Mouse (Mus musculus) embryonic facial prominence, embryonic 15.5 days (tissue): ENCODE measurements around the gene Fbln5. TPM values are rescaled to one million over a fixed set of nuclear protein-coding genes. Genes with fewer than 3 reads are reported as not detected.

Experiments
- ATAC-seq: fragments of 200-750 bp; cut with Nextera tagmentation; 2 replicates; pipeline ENCODE4 v1.8.0; 2017; ENCODE audit warnings: low read depth, moderate TSS enrichment; ENCODE audit not compliant: insufficient number of reproducible peaks, low FRiP score, low TSS enrichment
- H3K27ac ChIP-seq: fragments of 300-500 bp; sonication (generic); replicated peaks from 2 replicates; pipeline ENCODE4 v1.5.1; 2015; ENCODE audit warnings: mild to moderate bottlenecking, inconsistent platforms
- H3K27me3 ChIP-seq: fragments of 300-500 bp; sonication (generic); 2 replicates; pipeline ENCODE4 v1.6.1; 2015; ENCODE audit warnings: inconsistent platforms
- H3K36me3 ChIP-seq: fragments of 300-500 bp; sonication (generic); 2 replicates; pipeline ENCODE4 v1.6.1; 2015; ENCODE audit warnings: mild to moderate bottlenecking, inconsistent platforms
- H3K4me1 ChIP-seq: fragments of 300-500 bp; sonication (generic); 2 replicates; pipeline ENCODE4 v1.6.1; 2015; ENCODE audit warnings: inconsistent platforms
- H3K4me2 ChIP-seq: fragments of 300-500 bp; sonication (generic); replicated peaks from 2 replicates; pipeline ENCODE4 v1.6.1; 2015; ENCODE audit warnings: mild to moderate bottlenecking, inconsistent platforms
- H3K4me3 ChIP-seq: fragments of 300-500 bp; sonication (generic); replicated peaks from 2 replicates; pipeline ENCODE4 v1.5.1; 2015; ENCODE audit warnings: mild to moderate bottlenecking, inconsistent platforms
- H3K9ac ChIP-seq: fragments of 300-500 bp; sonication (generic); 2 replicates; pipeline ENCODE4 v1.6.1; 2015; ENCODE audit warnings: inconsistent platforms
- H3K9me3 ChIP-seq: fragments of 300-500 bp; sonication (generic); replicated peaks from 2 replicates; pipeline ENCODE4 v1.6.1; 2016; ENCODE audit warnings: inconsistent platforms
- WGBS: fragments of 180-500 bp; shearing (Covaris S2); methylation state at CpG from one replicate; pipeline ENCODE4 v1.1.7; 2015; 5-methylcytosine and 5-hydroxymethylcytosine counted together
- polyA plus RNA-seq: library from polyadenylated mRNA; unstranded; fragments of >200 nt; fragmentation: Nextera tagmentation; extraction: Ambion mirVana; gene quantifications from 2 replicates; pipeline ENCODE4 v1.2.1, GENCODE M21; 2015

The Fbln5 gene
- polyA plus RNA-seq = 149 and 160 TPM in 2 replicates

DNA sequence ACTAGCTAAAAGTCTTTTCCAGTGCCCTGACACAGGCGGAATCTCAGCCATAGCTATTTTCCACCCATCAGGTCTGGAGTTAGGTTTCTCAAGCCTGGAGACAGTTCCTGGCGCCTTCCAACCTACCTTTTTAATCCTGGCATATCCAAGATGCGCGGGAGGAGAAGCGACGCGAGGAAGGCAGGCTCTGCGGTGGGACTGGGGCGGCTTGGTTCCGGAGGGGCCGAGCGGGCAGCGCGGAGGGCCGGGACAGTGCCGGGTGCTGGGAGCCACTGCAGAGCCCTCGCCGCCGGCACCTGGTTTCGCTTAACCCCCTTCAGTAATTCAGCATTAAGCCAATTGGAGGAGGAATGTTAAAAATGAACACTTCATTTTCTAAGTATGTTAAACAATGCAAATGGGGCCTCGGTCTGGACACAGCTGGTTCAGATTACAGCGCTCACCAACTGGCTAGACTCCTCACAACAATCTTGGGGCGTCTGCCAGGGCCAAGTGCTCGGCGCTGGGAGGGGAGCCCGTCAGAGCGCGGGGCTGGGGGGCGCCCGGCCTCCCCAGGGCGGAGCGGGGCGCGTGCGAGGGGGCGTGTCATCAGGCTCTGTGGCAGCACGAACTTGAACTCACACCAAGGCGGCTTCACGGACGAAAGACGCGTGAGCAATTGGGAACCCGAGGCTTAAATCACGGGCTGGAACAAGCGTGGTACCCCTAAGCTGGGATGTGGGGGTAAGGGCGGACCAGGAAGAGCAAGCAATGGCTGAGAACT is at the start of gene Fbln5:
TSS of gene Fbln5 (minus strand) at position 448 of the 763 bp plus-strand sequence.
- peaks cover 11% of the 10 kb centered on the region; the same call in 1 of the 2 replicates for H3K27me3 ChIP-seq
- H3K4me2 ChIP-seq = peak within 1 kb of the TSS; percentile 82
- peak within 1 kb of the TSS; percentile 53 for H3K4me3 ChIP-seq
- ATAC-seq = peak; percentile 89
- H3K36me3 ChIP-seq = no peaks in the 10 kb centered on the region
- peak within 1 kb of the TSS; percentile 97 for H3K27ac ChIP-seq
- WGBS = under 1% methylated on average over 46 of the region's 46 CpGs
- no peaks in the 10 kb centered on the region for H3K9me3 ChIP-seq
- H3K9ac ChIP-seq = peak within 1 kb of the TSS; percentile 23; the same call in 1 of the 2 replicates
- H3K4me1 ChIP-seq = peaks cover 15% of the 10 kb centered on the region

GRCm38 (mm10) chr12:101862286-101862964 is 43.6 kb upstream of the Fbln5 start:
- Histone ChIP-seq H3K9ac (no peak overlapping the region), H3K27ac (no peak overlapping the region), H3K36me3 (peaks cover 36% of the 10 kb centered on the region), H3K9me3 (no peaks in the 10 kb centered on the region), H3K4me1 (no peaks in the 10 kb centered on the region), H3K4me3 (no peak overlapping the region), H3K27me3 (no peaks in the 10 kb centered on the region), H3K4me2 (no peak overlapping the region)
- ATAC-seq = no peak
- WGBS = 90% methylated on average over 10 of the region's 10 CpGs

- Histone ChIP-seq H3K9ac (no peak overlapping the region), H3K4me1 (no peaks in the 10 kb centered on the region), H3K4me2 (no peak overlapping the region), H3K27me3 (no peaks in the 10 kb centered on the region), H3K36me3 (peaks cover 22% of the 10 kb centered on the region), H3K9me3 (no peaks in the 10 kb centered on the region), H3K27ac (no peak overlapping the region), H3K4me3 (no peak overlapping the region)
- no peak for ATAC-seq
- WGBS = 90% methylated on average over 1 of the region's 1 CpGs
Measured at GRCm38 (mm10) chr12:101860256-101860655, 41.4 kb upstream of the Fbln5 start.

DNA sequence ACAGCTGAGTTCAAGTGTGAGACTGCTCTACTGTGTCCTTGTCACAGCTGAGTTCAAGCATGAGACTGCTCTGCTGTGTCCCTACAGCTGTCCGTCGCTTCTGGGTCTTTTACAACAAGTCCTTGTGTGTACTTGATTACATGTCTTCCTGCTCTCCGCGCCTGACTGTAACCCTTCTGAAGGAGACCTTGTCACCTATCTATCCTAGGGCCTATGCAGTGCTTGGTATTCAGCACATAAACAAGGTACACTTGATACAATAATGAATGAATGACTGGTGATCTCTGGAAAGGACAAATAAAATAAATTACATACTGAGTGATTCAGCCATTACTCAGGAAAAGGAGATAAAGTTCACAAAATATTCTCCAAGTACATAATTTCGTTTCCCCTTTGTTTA is 39.2 kb upstream of the Fbln5 start:
- no peaks in the 10 kb centered on the region for H3K4me1 ChIP-seq
- H3K27me3 ChIP-seq = no peaks in the 10 kb centered on the region
- peaks cover 23% of the 10 kb centered on the region; the same call in 1 of the 2 replicates for H3K36me3 ChIP-seq
- no peak overlapping the region for H3K9ac ChIP-seq
- no peak overlapping the region for H3K4me3 ChIP-seq
- H3K4me2 ChIP-seq = no peak overlapping the region
- H3K9me3 ChIP-seq = no peaks in the 10 kb centered on the region
- ATAC-seq = no peak
- whole genome bisulfite sequencing = 86% methylated on average over 5 of the region's 5 CpGs
- no peak overlapping the region for H3K27ac ChIP-seq

DNA sequence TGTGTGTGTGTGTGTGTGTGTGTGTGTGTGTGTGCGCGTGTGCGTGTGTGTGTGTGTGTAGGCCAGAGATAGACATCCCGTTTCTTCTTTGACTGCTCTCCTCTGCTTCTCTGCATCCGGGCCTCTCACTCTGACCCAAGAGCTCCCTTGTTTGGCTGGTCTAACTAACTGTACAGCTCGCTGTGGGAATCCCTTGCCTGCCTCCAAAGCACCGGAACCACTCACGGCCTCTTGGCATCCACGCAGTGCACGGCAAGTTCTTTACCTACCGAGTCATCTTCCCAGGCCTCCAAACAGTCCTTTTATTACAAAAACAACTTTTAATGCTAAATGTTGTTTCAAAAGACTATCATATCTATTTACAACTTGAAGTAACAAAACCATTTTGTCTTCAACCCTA is 35.5 kb upstream of the Fbln5 start:
- ATAC-seq = no peak
- Histone ChIP-seq H3K4me1 (no peaks in the 10 kb centered on the region), H3K27me3 (no peaks in the 10 kb centered on the region), H3K4me2 (no peak overlapping the region), H3K36me3 (peaks cover 9% of the 10 kb centered on the region; the same call in 1 of the 2 replicates), H3K9ac (no peak overlapping the region), H3K4me3 (no peak overlapping the region), H3K9me3 (no peaks in the 10 kb centered on the region), H3K27ac (no peak overlapping the region)
- 87% methylated on average over 11 of the region's 11 CpGs for WGBS

DNA sequence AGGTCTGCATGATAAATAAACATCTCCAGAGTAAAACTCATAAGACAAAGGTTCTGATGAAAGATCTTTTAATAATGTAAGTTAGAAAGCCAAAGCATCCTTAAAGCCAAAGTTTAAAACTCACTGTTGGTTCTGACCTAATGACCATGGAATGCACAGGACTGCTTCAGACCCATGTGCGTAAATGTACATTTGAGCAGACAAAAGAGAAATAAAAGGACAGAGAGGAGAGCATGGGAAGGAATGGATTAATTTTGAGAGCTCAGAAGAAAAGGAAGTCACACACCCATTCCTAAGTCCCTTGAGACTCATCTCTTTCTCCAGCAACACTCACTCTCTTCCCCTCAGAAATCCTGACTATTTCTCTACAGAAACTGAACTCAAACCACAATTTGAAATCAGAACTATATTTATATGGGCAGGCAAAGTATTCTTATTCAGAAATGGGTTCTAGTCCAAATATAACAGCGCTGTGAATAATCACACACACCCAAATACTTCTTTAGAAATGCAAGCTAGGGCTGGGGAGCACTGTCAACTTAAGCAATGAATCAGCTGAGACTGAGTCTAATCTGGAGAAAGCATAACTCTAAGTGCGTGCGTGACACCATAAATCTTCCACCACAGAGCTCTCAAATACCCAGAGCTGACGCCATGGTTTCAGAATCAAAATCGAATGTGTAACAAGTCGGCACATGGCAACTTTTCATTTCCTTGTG is 33.1 kb upstream of the Fbln5 start:
- 82% methylated on average over 7 of the region's 7 CpGs for WGBS
- Histone ChIP-seq H3K4me1 (no peaks in the 10 kb centered on the region), H3K9ac (no peak overlapping the region), H3K36me3 (peaks cover 12% of the 10 kb centered on the region; the same call in 1 of the 2 replicates), H3K9me3 (no peaks in the 10 kb centered on the region), H3K27ac (0 out of 2 replicates have a peak overlapping the region, but pooled peaks have one; percentile 7), H3K4me3 (no peak overlapping the region), H3K4me2 (no peak overlapping the region), H3K27me3 (no peaks in the 10 kb centered on the region)
- no peak; the same call in 1 of the 2 replicates for ATAC-seq

- no peak for ATAC-seq
- no peak overlapping the region for H3K9ac ChIP-seq
- H3K4me2 ChIP-seq = no peak overlapping the region
- 0 out of 2 replicates have a peak overlapping the region, but pooled peaks have one; percentile 7 for H3K27ac ChIP-seq
- peaks cover 14% of the 10 kb centered on the region for H3K36me3 ChIP-seq
- no peak overlapping the region for H3K4me3 ChIP-seq
- 80% methylated on average over 9 of the region's 9 CpGs for WGBS
- H3K9me3 ChIP-seq = no peaks in the 10 kb centered on the region
- no peaks in the 10 kb centered on the region for H3K4me1 ChIP-seq
- no peaks in the 10 kb centered on the region for H3K27me3 ChIP-seq
Measured at GRCm38 (mm10) chr12:101851314-101851713, 32.5 kb upstream of the Fbln5 start.

- no peak overlapping the region for H3K9ac ChIP-seq
- H3K4me1 ChIP-seq = peaks cover 6% of the 10 kb centered on the region; the same call in 1 of the 2 replicates
- H3K4me3 ChIP-seq = no peak overlapping the region
- H3K9me3 ChIP-seq = no peaks in the 10 kb centered on the region
- WGBS = 83% methylated on average over 10 of the region's 10 CpGs
- ATAC-seq = no peak
- H3K27me3 ChIP-seq = no peaks in the 10 kb centered on the region
- H3K4me2 ChIP-seq = no peak overlapping the region
- peaks cover 22% of the 10 kb centered on the region for H3K36me3 ChIP-seq
- no peak overlapping the region for H3K27ac ChIP-seq
Measured at GRCm38 (mm10) chr12:101836546-101837274, 17.9 kb upstream of the Fbln5 start.

DNA sequence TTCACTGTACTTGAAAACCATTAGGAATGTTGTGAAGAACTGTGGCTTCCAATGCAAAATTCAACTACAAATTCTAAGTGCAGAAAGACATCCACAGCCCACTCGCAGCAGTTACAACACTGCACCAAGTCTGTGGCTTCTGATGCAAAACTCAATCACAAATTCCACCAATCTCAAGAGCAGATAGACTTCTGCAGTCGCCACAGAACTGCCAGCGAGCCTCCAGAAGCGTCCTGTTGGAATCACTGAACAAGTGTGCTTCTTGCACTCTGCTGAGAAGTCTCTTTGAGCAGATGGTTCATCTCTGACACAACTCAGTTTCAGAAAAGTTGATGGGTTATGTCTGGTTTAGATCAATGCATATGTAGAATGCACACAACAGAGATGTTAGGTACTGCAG is 15.9 kb upstream of the Fbln5 start:
- no peak for ATAC-seq
- WGBS = 69% methylated on average over 4 of the region's 4 CpGs
- Histone ChIP-seq H3K4me1 (peaks cover 9% of the 10 kb centered on the region; the same call in 1 of the 2 replicates), H3K36me3 (peaks cover 22% of the 10 kb centered on the region), H3K9ac (no peak overlapping the region), H3K9me3 (no peaks in the 10 kb centered on the region), H3K27me3 (no peaks in the 10 kb centered on the region), H3K27ac (no peak overlapping the region), H3K4me2 (no peak overlapping the region), H3K4me3 (no peak overlapping the region)

GRCm38 (mm10) chr12:101833776-101834175 is 14.9 kb upstream of the Fbln5 start:
- no peaks in the 10 kb centered on the region for H3K9me3 ChIP-seq
- 88% methylated on average over 8 of the region's 8 CpGs for WGBS
- no peak overlapping the region for H3K27ac ChIP-seq
- ATAC-seq = no peak
- peaks cover 9% of the 10 kb centered on the region; the same call in 1 of the 2 replicates for H3K4me1 ChIP-seq
- H3K4me3 ChIP-seq = no peak overlapping the region
- H3K9ac ChIP-seq = no peak overlapping the region
- H3K4me2 ChIP-seq = no peak overlapping the region
- H3K27me3 ChIP-seq = no peaks in the 10 kb centered on the region
- H3K36me3 ChIP-seq = peaks cover 18% of the 10 kb centered on the region
